Mouse (Mus musculus): ENCODE results near the gene Trim8.

- TF ChIP-seq CTCF (conservative IDR thresholded peaks at IDR 0.05 in 1 of 2, IDR thresholded peaks at IDR 0.05 in 1 of 2; ENCODE audit: low read depth in 2 of 2, low read length in 2 of 2) (no peak), E2F4 (IDR thresholded peaks at IDR 0.05; ENCODE audit: insufficient replicate concordance, low read depth, low read length) (no peak), POLR2A (IDR thresholded peaks at IDR 0.05; ENCODE audit: low read depth, low read length) (no peak)
These were observed 29.0 kb downstream of the Trim8 start for GRCm38 (mm10) chr19:46530449-46530990.
